Mouse (Mus musculus) lung, embryonic 16.5 days (tissue): ENCODE measurements around the gene Iqcn. TPM values are rescaled to one million over a fixed set of nuclear protein-coding genes. Genes with fewer than 3 reads are reported as not detected.

Experiments used
- ATAC-seq: fragments of 200-750 bp; cut with Nextera tagmentation; 2 replicates; pipeline ENCODE4 v1.8.0; 2017; ENCODE audit warnings: low read depth, mild to moderate bottlenecking, moderate library complexity
- H3K27ac ChIP-seq: fragments of 300-500 bp; sonication (generic); 2 replicates; pipeline ENCODE4 v1.5.1; 2014; ENCODE audit warnings: mild to moderate bottlenecking, control low read depth, low read length
- H3K27me3 ChIP-seq: fragments of 300-500 bp; sonication (generic); 2 replicates; pipeline ENCODE4 v1.6.1; 2014; ENCODE audit warnings: low read depth, low read length, mixed read lengths; ENCODE audit not compliant: control insufficient read depth, insufficient read depth
- H3K36me3 ChIP-seq: fragments of 300-500 bp; sonication (generic); 2 replicates; pipeline ENCODE4 v1.6.1; 2014; ENCODE audit warnings: low read length; ENCODE audit not compliant: control insufficient read depth, insufficient read depth
- H3K4me1 ChIP-seq: fragments of 300-500 bp; sonication (generic); replicated peaks from 2 replicates; pipeline ENCODE4 v1.6.1; 2014; ENCODE audit warnings: low read length, mixed read lengths; ENCODE audit not compliant: control insufficient read depth, insufficient read depth
- H3K4me2 ChIP-seq: fragments of 300-500 bp; sonication (generic); 2 replicates; pipeline ENCODE4 v1.6.1; 2014; ENCODE audit warnings: low read depth, low read length, control low read depth
- H3K4me3 ChIP-seq: fragments of 300-500 bp; sonication (generic); 2 replicates; pipeline ENCODE4 v1.5.1; 2014; ENCODE audit warnings: mild to moderate bottlenecking, low read length, control low read depth
- H3K9ac ChIP-seq: fragments of 300-500 bp; sonication (generic); 2 replicates; pipeline ENCODE4 v1.6.1; 2014; ENCODE audit warnings: low read length, control low read depth
- H3K9me3 ChIP-seq: fragments of 300-500 bp; sonication (generic); 2 replicates; pipeline ENCODE4 v1.6.1; 2016; ENCODE audit warnings: low read length; ENCODE audit not compliant: control insufficient read depth
- WGBS: fragments of 180-500 bp; shearing (Covaris S2); extraction: QIAGEN DNeasy Blood & Tissue Kit; methylation state at CpG from one replicate; pipeline ENCODE4 v1.1.7; 2014; 5-methylcytosine and 5-hydroxymethylcytosine counted together
- polyA plus RNA-seq: library from polyadenylated mRNA; unstranded; fragments of >200 nt; fragmentation: Nextera tagmentation; extraction: Ambion mirVana; gene quantifications from 2 replicates; pipeline ENCODE4 v1.2.1, GENCODE M21; 2015

Iqcn gene
- polyA plus RNA-seq, 1 experiment from 2014 or later: not detected

- Histone ChIP-seq H3K27ac (no peak overlapping the region), H3K36me3 (no peaks in the 10 kb centered on the region), H3K4me2 (no peak overlapping the region), H3K4me1 (peaks cover 3% of the 10 kb centered on the region), H3K27me3 (no peaks in the 10 kb centered on the region), H3K4me3 (no peak overlapping the region), H3K9ac (no peak overlapping the region), H3K9me3 (no peaks in the 10 kb centered on the region)
- ATAC-seq: no peak
- WGBS: 45% methylated on average over 4 of the region's 4 CpGs
Observed at GRCm38 (mm10) chr8:70663691-70664090, 39.6 kb upstream of the Iqcn start.

DNA sequence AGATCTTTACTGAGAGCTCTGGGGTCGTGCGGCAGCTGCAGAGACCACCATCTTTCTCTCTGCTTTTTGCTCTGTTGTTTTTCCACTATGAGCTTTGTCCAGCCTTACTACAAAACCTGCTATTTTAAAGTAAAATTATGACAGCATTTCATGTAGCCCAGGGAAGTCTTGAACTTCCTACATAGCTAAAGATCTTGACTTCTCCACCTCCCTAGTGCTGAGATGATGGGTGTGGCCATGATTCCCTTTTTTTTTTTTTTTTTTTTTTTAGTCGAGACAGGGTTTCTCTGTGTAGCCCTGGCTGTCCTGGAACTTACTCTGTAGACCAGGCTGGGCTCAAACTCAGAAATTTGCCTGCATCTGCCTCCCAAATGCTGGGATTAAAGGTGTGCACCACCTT, 38.6 kb upstream of the Iqcn start:
- H3K27me3 ChIP-seq: no peaks in the 10 kb centered on the region
- no peak for ATAC-seq
- no peak overlapping the region for H3K4me3 ChIP-seq
- no peak overlapping the region for H3K4me2 ChIP-seq
- H3K9ac ChIP-seq: no peak overlapping the region
- H3K27ac ChIP-seq: no peak overlapping the region
- WGBS: 77% methylated on average over 3 of the region's 3 CpGs
- no peaks in the 10 kb centered on the region for H3K36me3 ChIP-seq
- H3K9me3 ChIP-seq: no peaks in the 10 kb centered on the region
- H3K4me1 ChIP-seq: no peaks in the 10 kb centered on the region; the same call in 1 of the 2 replicates

GRCm38 (mm10) chr8:70665599-70665998, 37.7 kb upstream of the Iqcn start:
- WGBS: 60% methylated on average over 2 of the region's 2 CpGs
- no peak overlapping the region for H3K4me3 ChIP-seq
- H3K27ac ChIP-seq: no peak overlapping the region
- ATAC-seq: no peak
- no peak overlapping the region for H3K9ac ChIP-seq
- H3K36me3 ChIP-seq: no peaks in the 10 kb centered on the region
- H3K4me2 ChIP-seq: no peak overlapping the region
- H3K9me3 ChIP-seq: no peaks in the 10 kb centered on the region
- no peaks in the 10 kb centered on the region for H3K27me3 ChIP-seq
- no peaks in the 10 kb centered on the region; the same call in 1 of the 2 replicates for H3K4me1 ChIP-seq

DNA sequence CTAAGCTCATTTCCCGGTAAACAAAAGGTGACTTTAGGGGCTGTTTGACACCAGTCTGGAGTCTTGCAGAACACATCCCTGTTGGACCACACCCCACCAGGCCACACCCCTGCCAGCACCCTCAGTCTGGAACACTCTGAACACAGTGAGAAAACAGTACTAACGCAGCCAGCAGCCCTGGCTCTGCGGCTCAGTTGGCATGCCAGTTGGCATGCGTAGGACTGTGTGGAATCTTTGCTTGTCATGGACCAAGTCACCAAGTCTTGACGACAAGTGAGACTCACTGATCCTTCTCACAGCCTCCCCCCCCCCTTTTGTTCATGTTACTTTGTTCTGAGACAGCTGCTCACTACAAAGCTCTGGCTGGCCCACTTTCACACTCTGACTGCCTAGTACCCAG, 36.2 kb upstream of the Iqcn start:
- Histone ChIP-seq H3K36me3 (no peaks in the 10 kb centered on the region), H3K4me2 (no peak overlapping the region), H3K4me1 (no peaks in the 10 kb centered on the region), H3K27me3 (no peaks in the 10 kb centered on the region), H3K27ac (no peak overlapping the region), H3K9ac (no peak overlapping the region), H3K4me3 (no peak overlapping the region), H3K9me3 (no peaks in the 10 kb centered on the region)
- ATAC-seq: no peak
- 53% methylated on average over 5 of the region's 5 CpGs for WGBS

GRCm38 (mm10) chr8:70671615-70672324, 31.5 kb upstream of the Iqcn start:
- Histone ChIP-seq H3K4me1 (peaks cover 13% of the 10 kb centered on the region), H3K4me2 (no peak overlapping the region), H3K27me3 (no peaks in the 10 kb centered on the region), H3K36me3 (no peaks in the 10 kb centered on the region), H3K4me3 (no peak overlapping the region), H3K9ac (no peak overlapping the region), H3K9me3 (no peaks in the 10 kb centered on the region), H3K27ac (no peak overlapping the region)
- no peak for ATAC-seq
- WGBS: 69% methylated on average over 10 of the region's 10 CpGs

- Histone ChIP-seq H3K27me3 (no peaks in the 10 kb centered on the region), H3K4me3 (peak overlapping the region; percentile 80), H3K36me3 (no peaks in the 10 kb centered on the region), H3K4me1 (peaks cover 13% of the 10 kb centered on the region), H3K9ac (peak overlapping the region; percentile 65), H3K27ac (peak overlapping the region; percentile 73), H3K9me3 (no peaks in the 10 kb centered on the region), H3K4me2 (peak overlapping the region; percentile 55)
- no peak; the same call in 1 of the 2 replicates for ATAC-seq
- WGBS: 37% methylated on average over 19 of the region's 19 CpGs
Observed at GRCm38 (mm10) chr8:70672325-70673078, 30.8 kb upstream of the Iqcn start.

DNA sequence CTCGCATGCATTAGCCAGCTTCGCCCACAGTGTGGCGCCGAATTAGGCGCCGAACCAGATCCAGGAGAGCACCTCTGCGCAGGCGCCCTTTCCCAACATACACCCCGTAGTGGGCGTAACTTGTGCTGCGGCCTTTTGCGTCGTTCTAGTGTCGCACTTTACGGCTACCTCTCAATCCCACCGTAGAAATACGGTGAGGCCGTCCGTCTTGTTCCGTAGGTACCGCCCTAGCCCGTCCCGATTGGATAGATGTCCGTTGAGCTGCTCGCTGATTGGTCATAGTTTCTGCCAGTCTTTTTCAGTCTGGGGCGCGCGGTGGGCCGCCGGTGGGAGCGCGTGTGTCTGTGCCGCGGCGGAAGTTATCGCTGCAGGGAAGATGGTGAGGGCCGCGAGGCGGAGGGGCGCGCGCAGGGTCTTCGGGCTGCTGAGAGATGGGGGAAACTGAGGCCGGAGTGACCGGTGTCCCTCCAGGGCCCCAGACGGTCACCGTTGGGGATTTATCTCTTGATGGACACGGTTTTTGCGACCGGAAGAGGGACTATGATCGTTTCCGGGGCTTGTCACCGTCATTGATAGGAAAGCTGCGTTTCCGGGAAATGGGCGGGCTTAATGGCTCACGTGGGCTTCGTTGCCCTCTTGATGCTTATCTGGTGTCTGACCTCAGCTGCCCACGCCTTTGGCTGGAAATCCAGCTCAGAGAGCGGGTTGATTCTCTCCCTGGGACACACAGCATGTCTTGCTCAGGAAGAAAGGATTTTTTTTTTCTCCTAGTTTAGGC, 30.0 kb upstream of the Iqcn start, which contains the start of gene Lsm4:
Lsm4 (plus strand) TSS at position 170 of the 778 bp plus-strand sequence.
- no peaks in the 10 kb centered on the region; the same call in none of the 2 replicates for H3K36me3 ChIP-seq
- peaks cover 13% of the 10 kb centered on the region for H3K4me1 ChIP-seq
- peak within 1 kb of the TSS; percentile 80 for H3K9ac ChIP-seq
- H3K4me2 ChIP-seq: peak within 1 kb of the TSS; percentile 82
- no peaks in the 10 kb centered on the region for H3K9me3 ChIP-seq
- H3K27ac ChIP-seq: peak within 1 kb of the TSS; percentile 98
- peak within 1 kb of the TSS; percentile 80 for H3K4me3 ChIP-seq
- peak; percentile 97 for ATAC-seq
- WGBS: under 1% methylated on average over 60 of the region's 60 CpGs
- H3K27me3 ChIP-seq: no peaks in the 10 kb centered on the region

DNA sequence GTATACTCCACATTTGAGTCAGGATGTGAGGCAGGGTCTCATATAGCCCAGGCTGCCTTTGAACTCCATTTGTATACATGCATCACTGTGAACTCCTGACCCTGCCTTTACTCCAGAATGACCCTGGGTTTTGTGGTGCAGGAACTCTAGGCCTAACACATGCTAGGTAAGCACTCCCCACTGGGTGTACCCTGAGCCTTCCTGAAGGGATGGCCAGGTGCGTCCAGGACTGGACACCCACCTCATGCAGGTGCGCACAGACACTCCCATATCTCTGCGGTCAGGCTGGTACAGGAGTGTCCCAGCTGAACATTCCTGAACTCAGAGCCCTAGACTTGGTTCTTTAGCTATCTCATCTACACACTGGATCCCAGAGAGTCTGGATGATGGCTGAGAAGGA, 29.1 kb upstream of the Iqcn start:
- no peak for ATAC-seq
- 80% methylated on average over 3 of the region's 3 CpGs for WGBS

DNA sequence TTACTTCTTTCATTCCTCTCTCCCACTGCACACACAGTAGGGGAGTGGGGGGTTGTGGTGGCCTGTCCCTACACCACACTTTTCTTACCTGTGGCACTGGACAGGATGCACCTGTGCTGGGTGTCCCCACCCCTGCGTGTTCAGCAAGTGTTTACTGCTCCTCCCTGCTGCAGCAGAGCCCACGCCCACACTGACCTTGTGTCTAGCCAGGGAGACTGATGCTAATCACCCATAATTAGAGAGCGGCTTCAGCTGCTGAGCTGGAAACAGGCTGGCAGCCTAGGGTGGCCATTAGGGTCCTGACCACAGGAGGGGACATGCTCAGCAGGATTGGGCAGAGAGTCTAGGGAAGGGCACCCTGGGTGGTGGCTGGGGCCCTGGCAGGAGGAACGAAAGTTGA, 28.5 kb upstream of the Iqcn start:
- ATAC-seq: no peak
- peaks cover 13% of the 10 kb centered on the region for H3K4me1 ChIP-seq
- H3K27me3 ChIP-seq: no peaks in the 10 kb centered on the region
- H3K36me3 ChIP-seq: no peaks in the 10 kb centered on the region; the same call in none of the 2 replicates
- H3K4me2 ChIP-seq: no peak overlapping the region
- no peak overlapping the region for H3K4me3 ChIP-seq
- no peaks in the 10 kb centered on the region for H3K9me3 ChIP-seq
- H3K27ac ChIP-seq: peak overlapping the region; percentile 98; the same call in 1 of the 2 replicates
- no peak overlapping the region for H3K9ac ChIP-seq
- 74% methylated on average over 4 of the region's 4 CpGs for WGBS

More for the DNA sequence above, 29.1 kb upstream of the Iqcn start:
- H3K4me3 ChIP-seq: peak overlapping the region; percentile 80
- no peaks in the 10 kb centered on the region for H3K27me3 ChIP-seq
- H3K4me1 ChIP-seq: peaks cover 13% of the 10 kb centered on the region
- no peaks in the 10 kb centered on the region for H3K9me3 ChIP-seq
- H3K4me2 ChIP-seq: peak overlapping the region; percentile 82
- no peaks in the 10 kb centered on the region; the same call in none of the 2 replicates for H3K36me3 ChIP-seq
- H3K9ac ChIP-seq: peak overlapping the region; percentile 80
- peak overlapping the region; percentile 98 for H3K27ac ChIP-seq
